Mouse (Mus musculus) Patski (cell line): Measurements from ENCODE around the gene Kif26b. TPM values are rescaled to one million over a fixed set of nuclear protein-coding genes. Genes with fewer than 3 reads are reported as not detected.

Source experiments
- ATAC-seq: fragments of 100-300 bp; one replicate; pipeline ENCODE4 v1.8.0; 2021
- CTCF ChIA-PET: fragments of 350-600 bp; sonication (Branson Sonifier 250); formaldehyde crosslinking; loops from one replicate; lab custom pipeline; 2022; ENCODE audit warnings: inconsistent platforms; lab: Charles Lee
- POLR2A ChIA-PET: fragments of 350-600 bp; sonication (Branson Sonifier 250); formaldehyde crosslinking; loops from one replicate; lab custom pipeline; 2022; ENCODE audit warnings: antibody characterized with exemption, inconsistent platforms; lab: Charles Lee
- DNase-seq: peaks from one replicate; pipeline ENCODE4 v3.0.0-alpha.2; 2011; ENCODE audit warnings: low read depth, low spot score
- H3K27me3 ChIP-seq: fragments of 371-371 bp; one replicate; pipeline ENCODE4 v1.5.1; 2021
- CTCF ChIP-seq: fragments of 100-300 bp; IDR thresholded peaks from one replicate; pipeline ENCODE4 v1.5.1; 2021
- in situ Hi-C: fragments of 300-500 bp; cut with MboI; formaldehyde crosslinking; loops from 3 replicates; pipeline ENCODE4 v1.11.1; 2018; ENCODE audit warnings: low pct_unique_long_range_greater_than_20kb, mixed read lengths
- polyA plus RNA-seq: library from polyadenylated mRNA; unstranded; gene quantifications from one replicate; pipeline ENCODE4 v1.2.3, GENCODE M21; 2021

Gene Kif26b
- polyA plus RNA-seq, 1 experiment from 2014 or later: 6.5 TPM

- ChIA-PET POLR2A (no interaction called here), CTCF (interaction anchor here (1.2 to 1.3 kb wide), 2 partner anchors 20 to 266 kb away, joined by 3 read pairs; no protein-coding TSS in a partner anchor)
- TF ChIP-seq CTCF: peak; percentile 48
- DNase-seq: no peak
- in situ Hi-C loops: no loop called here
- no peaks in the 10 kb centered on the region for H3K27me3 ChIP-seq
- ATAC-seq: no peak
Observed at GRCm38 (mm10) chr1:178560043-178560442, 31.1 kb downstream of the Kif26b start.

- ChIA-PET POLR2A (no interaction called here), CTCF (no interaction called here)
- ATAC-seq (no peak), DNase-seq (no peak)
- TF ChIP-seq CTCF: no peak
- in situ Hi-C loops: no loop called here
- no peaks in the 10 kb centered on the region for H3K27me3 ChIP-seq
Observed at GRCm38 (mm10) chr1:178563834-178564233, 34.9 kb downstream of the Kif26b start.

GRCm38 (mm10) chr1:178564800-178565199 lies 35.9 kb downstream of the Kif26b start:
- TF ChIP-seq CTCF: no peak
- POLR2A ChIA-PET: no interaction called here
- DNase-seq (no peak), ATAC-seq (no peak)
- H3K27me3 ChIP-seq: no peaks in the 10 kb centered on the region
- in situ Hi-C loops: no loop called here
- CTCF ChIA-PET: no interaction called here

- no peaks in the 10 kb centered on the region for H3K27me3 ChIP-seq
- ChIA-PET POLR2A (no interaction called here), CTCF (interaction anchor here (1.3 kb wide), 1 partner anchor 29 kb away, joined by 3 read pairs; no protein-coding TSS in a partner anchor)
- ATAC-seq: no peak
- DNase-seq: no peak
- in situ Hi-C loops: no loop called here
- TF ChIP-seq CTCF: no peak
Observed at GRCm38 (mm10) chr1:178568551-178569545, 39.9 kb downstream of the Kif26b start.

GRCm38 (mm10) chr1:178571009-178571408 lies 42.1 kb downstream of the Kif26b start:
- DNase-seq: no peak
- TF ChIP-seq CTCF: no peak
- in situ Hi-C loops: no loop called here
- no peaks in the 10 kb centered on the region for H3K27me3 ChIP-seq
- CTCF ChIA-PET: no interaction called here
- no peak for ATAC-seq
- POLR2A ChIA-PET: interaction anchor here (0.8 kb wide), 1 partner anchor 11 kb away, joined by 4 read pairs; no protein-coding TSS in a partner anchor

GRCm38 (mm10) chr1:178571885-178572444 lies 43.0 kb downstream of the Kif26b start:
- CTCF ChIA-PET: interaction anchor here (1.3 kb wide), 1 partner anchor 13 kb away, joined by 3 read pairs; no protein-coding TSS in a partner anchor
- TF ChIP-seq CTCF: no peak
- no peak for ATAC-seq
- POLR2A ChIA-PET: no interaction called here
- no peaks in the 10 kb centered on the region for H3K27me3 ChIP-seq
- no peak for DNase-seq
- in situ Hi-C loops: no loop called here

- no peak for TF ChIP-seq CTCF
- ATAC-seq (no peak), DNase-seq (no peak)
- in situ Hi-C loops: no loop called here
- CTCF ChIA-PET: no interaction called here
- H3K27me3 ChIP-seq: no peaks in the 10 kb centered on the region
- POLR2A ChIA-PET: no interaction called here
Observed at GRCm38 (mm10) chr1:178573406-178574032, 44.6 kb downstream of the Kif26b start.

- ATAC-seq (no peak), DNase-seq (no peak)
- no peaks in the 10 kb centered on the region for H3K27me3 ChIP-seq
- in situ Hi-C loops: no loop called here
- CTCF ChIA-PET: interaction anchor here (1.8 to 1.9 kb wide), 2 partner anchors 10 to 45 kb away, joined by 7 read pairs; no protein-coding TSS in a partner anchor
- POLR2A ChIA-PET: no interaction called here
- TF ChIP-seq CTCF: no peak
Observed at GRCm38 (mm10) chr1:178575706-178576105, 46.8 kb downstream of the Kif26b start.

GRCm38 (mm10) chr1:178576926-178577325 lies 48.0 kb downstream of the Kif26b start:
- no peaks in the 10 kb centered on the region for H3K27me3 ChIP-seq
- no peak for ATAC-seq
- TF ChIP-seq CTCF: no peak
- in situ Hi-C loops: no loop called here
- ChIA-PET CTCF (interaction anchor here (1.0 to 1.9 kb wide), 3 partner anchors 9 to 47 kb away, joined by 3 to 7 read pairs (median 7); no protein-coding TSS in a partner anchor), POLR2A (interaction anchor here (0.7 kb wide), 1 partner anchor 16 kb away, joined by 3 read pairs; no protein-coding TSS in a partner anchor)
- DNase-seq: no peak

- H3K27me3 ChIP-seq: no peaks in the 10 kb centered on the region
- DNase-seq (no peak), ATAC-seq (no peak)
- in situ Hi-C loops: no loop called here
- no peak for TF ChIP-seq CTCF
- ChIA-PET CTCF (interaction anchor here (1.4 to 1.9 kb wide), 2 partner anchors 9 to 13 kb away, joined by 3 to 7 read pairs; no protein-coding TSS in a partner anchor), POLR2A (interaction anchor here (0.6 kb wide), 1 partner anchor 123 kb away, joined by 4 read pairs; no protein-coding TSS in a partner anchor)
Observed at GRCm38 (mm10) chr1:178585366-178586020, 56.6 kb downstream of the Kif26b start.
